Mouse (Mus musculus): ENCODE data around the gene 4921517D22Rik. TPM values are rescaled to one million over a fixed set of nuclear protein-coding genes. Genes with fewer than 3 reads are reported as not detected.
A peak's percentile ranks its signal among the peaks of the same experiment; 100 is the strongest.
"Not testable (repeated sequence)": the region's sequence is repeated elsewhere in the genome, so short reads cannot be mapped to it uniquely, and the experiment has no call there.

Gene 4921517D22Rik
- polyA plus RNA-seq, 2 experiments, result not detected

- Histone ChIP-seq H3K4me1 (replicated peaks; ENCODE audit: control insufficient read depth in 2 of 2, insufficient read depth in 2 of 2, low read length in 1 of 2) (peaks cover 64 to 67% of the 10 kb centered on the region in 2 experiments), H3K27me3 (ENCODE audit: control insufficient read depth, insufficient read depth, low read length) (no peaks in the 10 kb centered on the region), H3K4me2 (ENCODE audit: low read depth) (peak overlapping the region; percentile 45; the same call in 1 of the 2 replicates), H3K9me3 (ENCODE audit: control insufficient read depth, low read length) (no peaks in the 10 kb centered on the region), H3K4me3 (ENCODE audit: insufficient read depth in 1 of 2, low read depth in 2 of 2, low read length in 2 of 2) (no peak overlapping the region), H3K9ac (replicated peaks) (no peak overlapping the region), H3K36me3 (replicated peaks; ENCODE audit: control insufficient read depth, insufficient read depth, low read depth) (no peaks in the 10 kb centered on the region), H3K27ac (peak overlapping the region; percentile 78)
- DNase-seq (ENCODE audit: low read depth in 3 of 3, low spot score in 3 of 3) (peak; percentile 51 to 52 (median 51)), ATAC-seq (ENCODE audit: insufficient read depth) (no peak)
- TF ChIP-seq CTCF (IDR thresholded peaks at IDR 0.05; ENCODE audit: low read depth) (peak; percentile 66), EP300 (IDR thresholded peaks at IDR 0.05; ENCODE audit: low read depth) (no peak)
- 33% methylated on average over 3 of the region's 3 CpGs for WGBS (ENCODE audit: insufficient replicate concordance)
Measured at GRCm38 (mm10) chr13:59735190-59735589, 41.3 kb upstream of the 4921517D22Rik start.

DNA sequence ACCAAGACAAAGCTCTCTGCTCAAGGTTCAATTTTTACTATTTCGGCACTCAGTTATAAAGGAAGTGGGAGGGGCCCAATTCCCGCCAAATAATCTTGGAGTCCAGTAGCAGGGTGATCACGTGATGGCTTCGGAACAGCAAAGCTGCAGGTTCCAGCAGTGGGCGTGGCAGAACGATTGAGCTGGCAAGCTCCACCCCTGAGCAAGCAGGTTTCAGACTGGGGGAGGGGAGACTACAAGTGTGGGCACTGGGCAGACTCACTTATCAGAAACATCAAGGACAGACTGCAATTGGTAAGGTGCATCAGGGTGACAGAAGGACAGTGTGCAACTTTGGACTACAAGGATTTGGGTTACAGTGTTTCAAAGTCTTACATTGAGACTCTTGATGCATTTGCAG lies 40.4 kb upstream of the 4921517D22Rik start:
- peak; percentile 3; the same call in 1 of the 2 replicates for ATAC-seq (ENCODE audit: insufficient read depth)
- H3K36me3 ChIP-seq (replicated peaks; ENCODE audit: control insufficient read depth, insufficient read depth, low read depth); H3K9me3 ChIP-seq (ENCODE audit: control insufficient read depth, low read length); H3K27me3 ChIP-seq (ENCODE audit: control insufficient read depth, insufficient read depth, low read length): not testable (repeated sequence)
- Histone ChIP-seq H3K4me3 (ENCODE audit: insufficient read depth in 1 of 2, low read depth in 2 of 2, low read length in 2 of 2) (peak overlapping the region in 1 of 2 experiments; percentile 12; a peak in 1 of 4 replicates), H3K9ac (replicated peaks) (peak overlapping the region; percentile 40; the same call in 1 of the 2 replicates), H3K27ac (peak overlapping the region; percentile 78), H3K4me1 (replicated peaks; ENCODE audit: control insufficient read depth in 2 of 2, insufficient read depth in 2 of 2, low read length in 1 of 2) (peaks cover 56 to 59% of the 10 kb centered on the region in 2 experiments), H3K4me2 (ENCODE audit: low read depth) (peak overlapping the region; percentile 45)
- peak in 1 of 3 experiments; percentile 54 for DNase-seq (ENCODE audit: low read depth in 3 of 3, low spot score in 3 of 3)
- WGBS (ENCODE audit: insufficient replicate concordance), result 9% methylated on average over 6 of the region's 6 CpGs

DNA sequence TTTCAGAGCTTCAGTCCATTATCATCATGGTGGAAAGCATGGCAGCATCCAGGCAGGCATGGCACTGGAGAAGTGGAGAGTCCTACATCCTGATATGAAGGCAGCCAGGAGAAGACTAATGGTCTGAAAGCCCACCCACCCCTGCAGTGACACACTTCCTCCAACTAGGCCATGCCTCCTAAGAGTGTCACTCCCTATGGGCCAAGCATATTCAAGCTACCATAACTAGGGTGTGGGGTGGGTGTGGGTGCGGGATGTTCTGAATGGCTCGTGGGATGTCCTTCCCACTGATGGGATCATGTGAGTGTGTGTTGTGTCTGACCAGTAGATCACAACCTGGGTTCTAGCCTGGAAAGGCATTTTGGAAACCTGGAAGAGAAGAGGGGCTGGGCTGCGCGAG lies 40.0 kb upstream of the 4921517D22Rik start:
- H3K36me3 ChIP-seq (replicated peaks; ENCODE audit: control insufficient read depth, insufficient read depth, low read depth), result no peaks in the 10 kb centered on the region
- H3K9me3 ChIP-seq (ENCODE audit: control insufficient read depth, low read length), result no peaks in the 10 kb centered on the region
- TF ChIP-seq CTCF (IDR thresholded peaks at IDR 0.05; ENCODE audit: low read depth) (no peak), EP300 (IDR thresholded peaks at IDR 0.05; ENCODE audit: low read depth) (no peak)
- H3K4me2 ChIP-seq (ENCODE audit: low read depth), result peak overlapping the region; percentile 45
- ATAC-seq (ENCODE audit: insufficient read depth) (no peak), DNase-seq (ENCODE audit: low read depth in 3 of 3, low spot score in 3 of 3) (no peak)
- H3K4me3 ChIP-seq (ENCODE audit: insufficient read depth in 1 of 2, low read depth in 2 of 2, low read length in 2 of 2), result no peak overlapping the region
- no peaks in the 10 kb centered on the region for H3K27me3 ChIP-seq (ENCODE audit: control insufficient read depth, insufficient read depth, low read length)
- peaks cover 52 to 56% of the 10 kb centered on the region in 2 experiments for H3K4me1 ChIP-seq (replicated peaks; ENCODE audit: control insufficient read depth in 2 of 2, insufficient read depth in 2 of 2, low read length in 1 of 2)
- peak overlapping the region; percentile 14; the same call in 1 of the 2 replicates for H3K9ac ChIP-seq (replicated peaks)
- WGBS (ENCODE audit: insufficient replicate concordance), result 62% methylated on average over 2 of the region's 4 CpGs
- H3K27ac ChIP-seq, result peak overlapping the region; percentile 4

DNA sequence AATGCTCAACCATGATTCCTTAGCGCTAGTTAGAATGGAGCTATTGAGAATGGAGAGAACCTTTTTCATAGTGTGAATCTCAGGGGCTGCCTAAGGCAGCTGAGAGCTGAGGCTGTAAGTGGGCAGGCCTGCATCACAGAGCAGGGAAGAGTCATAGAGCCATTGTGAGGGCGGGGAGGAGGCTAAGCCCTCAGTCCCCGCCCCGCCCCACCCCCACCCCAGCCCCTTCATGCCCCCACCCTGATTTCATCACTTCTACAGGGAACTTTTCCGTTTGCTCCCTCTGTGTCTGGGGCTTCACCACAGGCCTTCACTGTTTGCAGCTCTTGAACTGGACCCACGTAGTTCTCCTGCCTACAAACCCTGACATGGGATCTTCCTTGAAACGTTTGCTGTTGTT lies 37.7 kb upstream of the 4921517D22Rik start, which contains the start of gene Spata31d1d:
Gene Spata31d1d (minus strand): TSS at position 101 of the 400 bp plus-strand sequence.
- peaks cover 34 to 43% of the 10 kb centered on the region in 2 experiments for H3K4me1 ChIP-seq (replicated peaks; ENCODE audit: control insufficient read depth in 2 of 2, insufficient read depth in 2 of 2, low read length in 1 of 2)
- no peak within 1 kb of the TSS for H3K4me2 ChIP-seq (ENCODE audit: low read depth)
- DNase-seq (ENCODE audit: low read depth in 3 of 3, low spot score in 3 of 3) (no peak), ATAC-seq (ENCODE audit: insufficient read depth) (no peak)
- TF ChIP-seq EP300 (IDR thresholded peaks at IDR 0.05; ENCODE audit: low read depth) (no peak), CTCF (IDR thresholded peaks at IDR 0.05; ENCODE audit: low read depth) (no peak)
- no peaks in the 10 kb centered on the region for H3K36me3 ChIP-seq (replicated peaks; ENCODE audit: control insufficient read depth, insufficient read depth, low read depth)
- H3K9me3 ChIP-seq (ENCODE audit: control insufficient read depth, low read length), result no peaks in the 10 kb centered on the region
- H3K27ac ChIP-seq, result peak within 1 kb of the TSS; percentile 28; the same call in 1 of the 2 replicates
- 22% methylated on average over 7 of the region's 7 CpGs for WGBS (ENCODE audit: insufficient replicate concordance)
- H3K4me3 ChIP-seq (ENCODE audit: insufficient read depth in 1 of 2, low read depth in 2 of 2, low read length in 2 of 2), result no peak within 1 kb of the TSS
- peaks cover 5% of the 10 kb centered on the region; the same call in 1 of the 2 replicates for H3K27me3 ChIP-seq (ENCODE audit: control insufficient read depth, insufficient read depth, low read length)
- no peak within 1 kb of the TSS for H3K9ac ChIP-seq (replicated peaks)

- Histone ChIP-seq H3K36me3 (replicated peaks; ENCODE audit: control insufficient read depth, insufficient read depth, low read depth) (no peaks in the 10 kb centered on the region), H3K9me3 (ENCODE audit: control insufficient read depth, low read length) (no peaks in the 10 kb centered on the region), H3K4me2 (ENCODE audit: low read depth) (no peak overlapping the region), H3K4me1 (replicated peaks; ENCODE audit: control insufficient read depth in 2 of 2, insufficient read depth in 2 of 2, low read length in 1 of 2) (peaks cover 12 to 20% of the 10 kb centered on the region in 2 experiments), H3K27ac (no peak overlapping the region; the same call in 1 of the 2 replicates), H3K4me3 (ENCODE audit: insufficient read depth in 1 of 2, low read depth in 2 of 2, low read length in 2 of 2) (no peak overlapping the region), H3K27me3 (ENCODE audit: control insufficient read depth, insufficient read depth, low read length) (peaks cover 5% of the 10 kb centered on the region; the same call in 1 of the 2 replicates), H3K9ac (replicated peaks) (peak overlapping the region; percentile 20; the same call in 1 of the 2 replicates)
- peak; percentile 85 for ATAC-seq (ENCODE audit: insufficient read depth)
- peak; percentile 66 to 75 (median 67) for DNase-seq (ENCODE audit: low read depth in 3 of 3, low spot score in 3 of 3)
- TF ChIP-seq CTCF (IDR thresholded peaks at IDR 0.05; ENCODE audit: low read depth) (peak; percentile 99), EP300 (IDR thresholded peaks at IDR 0.05; ENCODE audit: low read depth) (no peak)
- WGBS (ENCODE audit: insufficient replicate concordance), result 16% methylated on average over 7 of the region's 7 CpGs
Measured at GRCm38 (mm10) chr13:59728378-59729093, 34.6 kb upstream of the 4921517D22Rik start.

Measured in liver, embryonic 14.5 days (tissue).